Mouse (Mus musculus) v-Abl transformed pro-B cells (cell line): Measurements from ENCODE around the gene Meis2.

Experiments used
- in situ Hi-C, 2 experiments: fragments of 400-800 bp; cut with MboI; formaldehyde crosslinking; loops; one replicate each; pipeline ENCODE4 v1.15.1; 2025; ENCODE audit not compliant: unreplicated experiment in 2 of 2

Gene Meis2

GRCm38 (mm10) chr2:115964911-115965310 lies 100.7 kb downstream of the Meis2 start:
- in situ Hi-C loops, result no loop called here

GRCm38 (mm10) chr2:115963293-115963835 lies 102.3 kb downstream of the Meis2 start:
- in situ Hi-C loops, result no loop called here

- in situ Hi-C loops, result no loop called here
Measured at GRCm38 (mm10) chr2:115962728-115963127, 102.9 kb downstream of the Meis2 start.

- in situ Hi-C loops, result no loop called here
Measured at GRCm38 (mm10) chr2:115962113-115962512, 103.5 kb downstream of the Meis2 start.

GRCm38 (mm10) chr2:115960615-115961014 lies 105.0 kb downstream of the Meis2 start:
- in situ Hi-C loops, result no loop called here

GRCm38 (mm10) chr2:115956786-115957185 lies 108.9 kb downstream of the Meis2 start:
- in situ Hi-C loops, result no loop called here

GRCm38 (mm10) chr2:115950645-115951044 lies 115.0 kb downstream of the Meis2 start:
- in situ Hi-C loops, result no loop called here

- in situ Hi-C loops, result no loop called here
Measured at GRCm38 (mm10) chr2:115948630-115949426, 116.8 kb downstream of the Meis2 start.

GRCm38 (mm10) chr2:115947714-115948226 lies 117.9 kb downstream of the Meis2 start:
- in situ Hi-C loops, result no loop called here

GRCm38 (mm10) chr2:115943044-115943443 lies 122.6 kb downstream of the Meis2 start:
- in situ Hi-C loops, result no loop called here

GRCm38 (mm10) chr2:115939849-115940248 lies 125.8 kb downstream of the Meis2 start:
- in situ Hi-C loops, result no loop called here

GRCm38 (mm10) chr2:115938926-115939563 lies 126.6 kb downstream of the Meis2 start:
- in situ Hi-C loops, result no loop called here

- in situ Hi-C loops, result no loop called here
Measured at GRCm38 (mm10) chr2:115938296-115938695, 127.3 kb downstream of the Meis2 start.

GRCm38 (mm10) chr2:115937896-115938295 lies 127.7 kb downstream of the Meis2 start:
- in situ Hi-C loops, result no loop called here

GRCm38 (mm10) chr2:115936786-115937185 lies 128.9 kb downstream of the Meis2 start:
- in situ Hi-C loops, result no loop called here

GRCm38 (mm10) chr2:115934299-115934698 lies 131.3 kb downstream of the Meis2 start:
- in situ Hi-C loops, result no loop called here

- in situ Hi-C loops, result no loop called here
Measured at GRCm38 (mm10) chr2:115933259-115933658, 132.4 kb downstream of the Meis2 start.

- in situ Hi-C loops, result no loop called here
Measured at GRCm38 (mm10) chr2:115925744-115926143, 139.9 kb downstream of the Meis2 start.

GRCm38 (mm10) chr2:115924472-115924871 lies 141.2 kb downstream of the Meis2 start:
- in situ Hi-C loops, result no loop called here

GRCm38 (mm10) chr2:115923247-115923646 lies 142.4 kb downstream of the Meis2 start:
- in situ Hi-C loops, result no loop called here

- in situ Hi-C loops, result no loop called here
Measured at GRCm38 (mm10) chr2:115921687-115922086, 144.0 kb downstream of the Meis2 start.
